14 mouse cellular contexts compared by ENCODE assay signal in genomic region chr19:29019647-29020046, GRCm38 (mm10). TPM values are rescaled to one million over a fixed set of nuclear protein-coding genes. Genes with fewer than 3 reads are reported as not detected.
DNase-seq lines count a peak whose midpoint lies in the region; ATAC-seq and TF ChIP-seq lines count a peak whose summit lies in the region.
"Had no signal": no experiment of that assay in that cellular context is flagged by ENCODE, and none has a peak within 500 bp of the region (broad histone marks: within the 10 kb centered on the region; RNA-seq: fewer than 3 reads in every experiment).

No protein-coding gene starts in this region.

- H3K4me2 ChIP-seq in hindbrain, postnatal 0 days (ENCODE audit: low read depth, low read length): no peak overlapping the region
- H3K4me2 ChIP-seq in hindbrain, embryonic 13.5 days: no peak overlapping the region
- no peak overlapping the region for H3K4me2 ChIP-seq in midbrain, postnatal 0 days (ENCODE audit: low read depth, low read length, poor library complexity, severe bottlenecking)
- H3K4me2 ChIP-seq in midbrain, embryonic 16.5 days (ENCODE audit: low read length): no peak overlapping the region
- H3K4me2 ChIP-seq in forebrain, embryonic 14.5 days (ENCODE audit: low read length): no peak overlapping the region
- H3K4me2 ChIP-seq: heart, embryonic 13.5 days had no signal

- no peak for ATAC-seq in hindbrain, postnatal 0 days
- ATAC-seq in hindbrain, embryonic 13.5 days (ENCODE audit: low FRiP score): no peak
- no peak for ATAC-seq in midbrain, postnatal 0 days (ENCODE audit: low FRiP score)
- ATAC-seq in midbrain, embryonic 16.5 days: no peak
- ATAC-seq in forebrain, embryonic 14.5 days: no peak
- ATAC-seq: hindbrain, embryonic 16.5 days had no signal

- peaks cover 45% of the 10 kb centered on the region for H3K36me3 ChIP-seq in hindbrain, postnatal 0 days (ENCODE audit: insufficient read depth, low read length)
- H3K36me3 ChIP-seq in hindbrain, embryonic 13.5 days: peaks cover 73% of the 10 kb centered on the region
- H3K36me3 ChIP-seq in midbrain, postnatal 0 days (ENCODE audit: insufficient read depth, low read length): peaks cover 16% of the 10 kb centered on the region
- peaks cover 32% of the 10 kb centered on the region for H3K36me3 ChIP-seq in midbrain, embryonic 16.5 days (ENCODE audit: control insufficient read depth, insufficient read depth, low read length)
- H3K36me3 ChIP-seq in forebrain, embryonic 14.5 days (ENCODE audit: control insufficient read depth, insufficient read depth, low read length): peaks cover 71% of the 10 kb centered on the region

- H3K9ac ChIP-seq in hindbrain, postnatal 0 days (replicated peaks; ENCODE audit: low read length): no peak overlapping the region
- no peak overlapping the region for H3K9ac ChIP-seq in hindbrain, embryonic 13.5 days
- H3K9ac ChIP-seq in midbrain, postnatal 0 days (replicated peaks; ENCODE audit: low read length, poor library complexity, severe bottlenecking): no peak overlapping the region
- H3K9ac ChIP-seq in midbrain, embryonic 16.5 days (ENCODE audit: low read depth, low read length): no peak overlapping the region
- H3K9ac ChIP-seq in forebrain, embryonic 14.5 days (ENCODE audit: low read length): no peak overlapping the region
- H3K9ac ChIP-seq: heart, embryonic 13.5 days had no signal

- no peaks in the 10 kb centered on the region for H3K9me3 ChIP-seq in hindbrain, postnatal 0 days (ENCODE audit: low read length)
- no peaks in the 10 kb centered on the region for H3K9me3 ChIP-seq in hindbrain, embryonic 13.5 days
- H3K9me3 ChIP-seq in midbrain, postnatal 0 days (ENCODE audit: low read length): no peaks in the 10 kb centered on the region
- no peaks in the 10 kb centered on the region for H3K9me3 ChIP-seq in midbrain, embryonic 16.5 days (replicated peaks; ENCODE audit: control insufficient read depth, low read length, poor library complexity, severe bottlenecking)
- no peaks in the 10 kb centered on the region for H3K9me3 ChIP-seq in forebrain, embryonic 14.5 days (replicated peaks; ENCODE audit: control insufficient read depth, low read length)
- H3K9me3 ChIP-seq: heart, embryonic 13.5 days had no signal

- peak; percentile 39 for TF ChIP-seq CTCF in hindbrain, postnatal 0 days (IDR thresholded peaks at IDR 0.05; ENCODE audit: low read depth)
- TF ChIP-seq CTCF in midbrain, postnatal 0 days (IDR thresholded peaks at IDR 0.05): peak; percentile 47

- no peaks in the 10 kb centered on the region for H3K27me3 ChIP-seq in hindbrain, postnatal 0 days (ENCODE audit: insufficient read depth, low read length)
- no peaks in the 10 kb centered on the region for H3K27me3 ChIP-seq in hindbrain, embryonic 13.5 days
- no peaks in the 10 kb centered on the region for H3K27me3 ChIP-seq in midbrain, postnatal 0 days (ENCODE audit: insufficient read depth, low read length)
- H3K27me3 ChIP-seq in midbrain, embryonic 16.5 days (ENCODE audit: control insufficient read depth, insufficient read depth, low read depth, low read length): no peaks in the 10 kb centered on the region
- H3K27me3 ChIP-seq in forebrain, embryonic 14.5 days (replicated peaks; ENCODE audit: control insufficient read depth, insufficient read depth, low read length): no peaks in the 10 kb centered on the region
- H3K27me3 ChIP-seq: heart, embryonic 13.5 days had no signal

- no peak overlapping the region for H3K4me3 ChIP-seq in hindbrain, postnatal 0 days (ENCODE audit: low read length)
- no peak overlapping the region for H3K4me3 ChIP-seq in hindbrain, embryonic 13.5 days
- no peak overlapping the region for H3K4me3 ChIP-seq in midbrain, postnatal 0 days (ENCODE audit: low read depth, low read length)
- no peak overlapping the region for H3K4me3 ChIP-seq in midbrain, embryonic 16.5 days (ENCODE audit: low read depth, low read length)
- H3K4me3 ChIP-seq in forebrain, embryonic 14.5 days (ENCODE audit: low read depth, low read length): no peak overlapping the region
- H3K4me3 ChIP-seq: heart, embryonic 13.5 days had no signal

- no peak for DNase-seq in hindbrain, postnatal 0 days (ENCODE audit: low spot score)
- DNase-seq in midbrain, postnatal 0 days (ENCODE audit: low spot score): no peak
- DNase-seq in R1 (ENCODE audit: low read depth, low spot score): peak; percentile 54
- peak; percentile 39 for DNase-seq in testis, postnatal 10 days (ENCODE audit: low spot score)
- no peak for DNase-seq in urinary bladder, postnatal 14 days (ENCODE audit: low spot score)
- no peak for DNase-seq in forebrain, embryonic 14.5 days (ENCODE audit: low spot score)
- DNase-seq: adrenal gland, adult 8-10 months; kidney, postnatal 36 days; thymus, postnatal 25 days had no signal

- no peaks in the 10 kb centered on the region for H3K4me1 ChIP-seq in hindbrain, postnatal 0 days (ENCODE audit: insufficient read depth, low read length)
- H3K4me1 ChIP-seq in hindbrain, embryonic 13.5 days (replicated peaks): peaks cover 10% of the 10 kb centered on the region
- H3K4me1 ChIP-seq in midbrain, postnatal 0 days (ENCODE audit: insufficient read depth, low read length): no peaks in the 10 kb centered on the region
- H3K4me1 ChIP-seq in midbrain, embryonic 16.5 days (ENCODE audit: control insufficient read depth, insufficient read depth, low read length): no peaks in the 10 kb centered on the region
- H3K4me1 ChIP-seq in forebrain, embryonic 14.5 days (ENCODE audit: control insufficient read depth, insufficient read depth, low read length): no peaks in the 10 kb centered on the region; the same call in 1 of the 2 replicates

- H3K27ac ChIP-seq in hindbrain, postnatal 0 days: no peak overlapping the region
- H3K27ac ChIP-seq in hindbrain, embryonic 13.5 days: no peak overlapping the region
- H3K27ac ChIP-seq in midbrain, postnatal 0 days (ENCODE audit: low read depth, low read length): no peak overlapping the region
- no peak overlapping the region for H3K27ac ChIP-seq in midbrain, embryonic 16.5 days (ENCODE audit: low read length)
- H3K27ac ChIP-seq in forebrain, embryonic 14.5 days (ENCODE audit: low read depth, low read length): no peak overlapping the region
- H3K27ac ChIP-seq: heart, embryonic 13.5 days had no signal

- WGBS in hindbrain, postnatal 0 days: 92% methylated on average over 3 of the region's 3 CpGs
- WGBS in hindbrain, embryonic 13.5 days: 92% methylated on average over 3 of the region's 3 CpGs
- 90% methylated on average over 3 of the region's 3 CpGs for WGBS in midbrain, postnatal 0 days
- 96% methylated on average over 3 of the region's 3 CpGs for WGBS in midbrain, embryonic 16.5 days
- 95% methylated on average over 3 of the region's 3 CpGs for WGBS in forebrain, embryonic 14.5 days

RNA-seq across cellular contexts. Expression of gene Ak3, which starts 28.1 kb away (rescaled TPM):
- 86.9 and 90.1 TPM in 2 replicates for total RNA-seq in hindbrain, postnatal 0 days (2014; rRNA removed)
- polyA plus RNA-seq in hindbrain, postnatal 0 days (2015; fragmentation: Nextera tagmentation; extraction: Ambion mirVana): 67.4 and 71.2 TPM in 2 replicates
- polyA plus RNA-seq in hindbrain, embryonic 13.5 days (2015; fragmentation: Nextera tagmentation; extraction: Ambion mirVana): 60.7 and 61.6 TPM in 2 replicates
- 75.4 and 99.4 TPM in 2 replicates for total RNA-seq in midbrain, postnatal 0 days (2014; rRNA removed)
- polyA plus RNA-seq in midbrain, postnatal 0 days (2015; fragmentation: Nextera tagmentation; extraction: Ambion mirVana): 69.0 and 74.6 TPM in 2 replicates
- polyA plus RNA-seq in midbrain, embryonic 16.5 days (2015; fragmentation: Nextera tagmentation; extraction: Ambion mirVana): 64.3 and 75.1 TPM in 2 replicates
- 76.8 and 83.2 TPM in 2 replicates for polyA plus RNA-seq in forebrain, embryonic 14.5 days (2014; fragmentation: Nextera tagmentation; extraction: Ambion mirVana)

RNA-seq across cellular contexts. Expression of gene Cdc37l1, which starts 29.5 kb away (rescaled TPM):
- 40.0 and 61.8 TPM in 2 replicates for total RNA-seq in hindbrain, postnatal 0 days (2014; rRNA removed)
- 34.6 and 36.2 TPM in 2 replicates for polyA plus RNA-seq in hindbrain, postnatal 0 days (2015; fragmentation: Nextera tagmentation; extraction: Ambion mirVana)
- polyA plus RNA-seq in hindbrain, embryonic 13.5 days (2015; fragmentation: Nextera tagmentation; extraction: Ambion mirVana): 50.3 and 52.4 TPM in 2 replicates
- 52.2 and 74.0 TPM in 2 replicates for total RNA-seq in midbrain, postnatal 0 days (2014; rRNA removed)
- polyA plus RNA-seq in midbrain, postnatal 0 days (2015; fragmentation: Nextera tagmentation; extraction: Ambion mirVana): 33.1 and 34.2 TPM in 2 replicates
- polyA plus RNA-seq in midbrain, embryonic 16.5 days (2015; fragmentation: Nextera tagmentation; extraction: Ambion mirVana): 48.9 and 52.6 TPM in 2 replicates
- polyA plus RNA-seq in forebrain, embryonic 14.5 days (2014; fragmentation: Nextera tagmentation; extraction: Ambion mirVana): 42.0 and 55.0 TPM in 2 replicates

RNA-seq across cellular contexts. Expression of gene 4430402I18Rik, which starts 52.0 kb away (rescaled TPM):
- total RNA-seq in hindbrain, postnatal 0 days (2014; rRNA removed): 1.1 and 1.7 TPM in 2 replicates
- 2.4 and 3.0 TPM in 2 replicates for polyA plus RNA-seq in hindbrain, postnatal 0 days (2015; fragmentation: Nextera tagmentation; extraction: Ambion mirVana)
- polyA plus RNA-seq in hindbrain, embryonic 13.5 days (2015; fragmentation: Nextera tagmentation; extraction: Ambion mirVana): 0.65 and 0.89 TPM in 2 replicates
- 2.1 and 3.3 TPM in 2 replicates for total RNA-seq in midbrain, postnatal 0 days (2014; rRNA removed)
- polyA plus RNA-seq in midbrain, postnatal 0 days (2015; fragmentation: Nextera tagmentation; extraction: Ambion mirVana): 2.3 and 2.7 TPM in 2 replicates
- 0.78 and 1.4 TPM in 2 replicates for polyA plus RNA-seq in midbrain, embryonic 16.5 days (2015; fragmentation: Nextera tagmentation; extraction: Ambion mirVana)
- polyA plus RNA-seq in forebrain, embryonic 14.5 days (2014; fragmentation: Nextera tagmentation; extraction: Ambion mirVana): 2.0 and 2.1 TPM in 2 replicates
- total RNA-seq: common myeloid progenitor, adult 5-6 weeks had no signal

RNA-seq across cellular contexts. Expression of gene Plpp6, which starts 55.9 kb away (rescaled TPM):
- total RNA-seq in hindbrain, postnatal 0 days (2014; rRNA removed): 20.9 and 21.6 TPM in 2 replicates
- polyA plus RNA-seq in hindbrain, postnatal 0 days (2015; fragmentation: Nextera tagmentation; extraction: Ambion mirVana): 13.8 and 14.2 TPM in 2 replicates
- 9.1 and 9.7 TPM in 2 replicates for polyA plus RNA-seq in hindbrain, embryonic 13.5 days (2015; fragmentation: Nextera tagmentation; extraction: Ambion mirVana)
- 23.3 and 27.8 TPM in 2 replicates for total RNA-seq in midbrain, postnatal 0 days (2014; rRNA removed)
- 17.8 and 20.0 TPM in 2 replicates for polyA plus RNA-seq in midbrain, postnatal 0 days (2015; fragmentation: Nextera tagmentation; extraction: Ambion mirVana)
- polyA plus RNA-seq in midbrain, embryonic 16.5 days (2015; fragmentation: Nextera tagmentation; extraction: Ambion mirVana): 14.8 and 15.2 TPM in 2 replicates
- 9.8 and 11.4 TPM in 2 replicates for polyA plus RNA-seq in forebrain, embryonic 14.5 days (2014; fragmentation: Nextera tagmentation; extraction: Ambion mirVana)

Comparison
In these comparisons a context has a peak if more than half of its experiments do, and no peak if none do; other contexts are left out.
1. DNase-seq: peak in R1 (single experiment) and testis, postnatal 10 days (single experiment); none in hindbrain, postnatal 0 days (single experiment), midbrain, postnatal 0 days (single experiment), urinary bladder, postnatal 14 days (single experiment) and forebrain, embryonic 14.5 days (single experiment).